8 mouse cellular contexts compared by ENCODE assay signal in the genomic region with DNA sequence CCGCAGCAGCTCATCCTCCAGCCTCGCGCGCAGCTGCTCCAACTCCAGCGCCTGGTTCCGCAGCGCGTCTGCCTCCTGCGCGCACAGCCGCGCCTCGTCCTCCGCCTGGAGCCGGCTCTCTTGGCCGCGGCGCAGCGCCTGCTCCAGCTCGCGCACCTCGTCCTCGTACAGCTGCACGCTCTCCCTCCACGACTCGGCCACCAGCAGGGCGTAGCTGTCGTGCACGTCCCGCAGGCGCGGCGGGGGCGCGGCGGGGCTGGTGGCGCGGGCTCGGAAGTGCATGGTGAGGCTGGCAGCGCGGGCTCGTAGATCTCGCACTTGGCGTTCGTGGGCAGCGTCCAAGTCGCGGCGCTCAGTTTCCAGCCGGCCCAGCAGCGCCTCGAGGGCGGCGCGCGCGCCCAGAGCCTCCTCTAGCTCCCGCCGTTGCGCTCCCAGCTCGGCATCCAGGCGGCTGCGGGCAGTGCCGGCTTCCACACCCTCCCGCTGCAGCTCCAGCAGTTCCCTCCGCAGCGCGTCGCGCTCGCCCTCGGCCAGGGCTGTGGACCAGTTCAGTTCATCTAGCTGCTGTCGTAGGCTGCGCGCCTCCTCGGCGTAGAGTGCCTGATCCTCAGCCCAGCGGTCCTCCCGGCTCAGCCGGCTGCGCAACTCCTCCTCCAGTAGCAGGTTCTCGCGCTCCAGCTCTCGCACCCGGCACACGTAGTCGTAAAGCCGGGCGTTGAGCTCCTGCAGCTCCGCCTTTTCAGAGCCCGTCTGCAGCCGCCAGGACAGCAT. TPM values are rescaled to one million over a fixed set of nuclear protein-coding genes. Genes with fewer than 3 reads are reported as not detected.
DNase-seq lines count a peak whose midpoint lies in the region; ATAC-seq and TF ChIP-seq lines count a peak whose summit lies in the region.

No protein-coding gene starts in this region.

- peak overlapping the region; percentile 78 for H3K9ac ChIP-seq in heart, adult 2 months (ENCODE audit: low read depth, low read length)
- peak overlapping the region; percentile 67 for H3K9ac ChIP-seq in intestine, embryonic 16.5 days (ENCODE audit: low read depth, low read length)
- H3K9ac ChIP-seq in limb, embryonic 11.5 days (ENCODE audit: low read length), result peak overlapping the region; percentile 41; the same call in 1 of the 2 replicates
- H3K9ac ChIP-seq in midbrain, embryonic 12.5 days (replicated peaks), result peak overlapping the region; percentile 63
- peak overlapping the region; percentile 80 for H3K9ac ChIP-seq in stomach, embryonic 16.5 days (ENCODE audit: low read length)

- no peaks in the 10 kb centered on the region; the same call in 1 of the 2 replicates for H3K36me3 ChIP-seq in heart, adult 2 months (ENCODE audit: control insufficient read depth, insufficient read depth, low read length)
- no peaks in the 10 kb centered on the region for H3K36me3 ChIP-seq in intestine, embryonic 16.5 days (ENCODE audit: control insufficient read depth, insufficient read depth, low read length)
- no peaks in the 10 kb centered on the region for H3K36me3 ChIP-seq in limb, embryonic 11.5 days (ENCODE audit: control insufficient read depth, insufficient read depth, low read length)
- H3K36me3 ChIP-seq in midbrain, embryonic 12.5 days, result no peaks in the 10 kb centered on the region
- H3K36me3 ChIP-seq in stomach, embryonic 16.5 days (ENCODE audit: control insufficient read depth, insufficient read depth, low read length), result no peaks in the 10 kb centered on the region

- no peak for TF ChIP-seq EP300 in heart, adult 2 months (IDR thresholded peaks at IDR 0.05; ENCODE audit: insufficient read depth, low read depth, low read length)

- no peak; the same call in 1 of the 2 replicates for TF ChIP-seq CTCF in heart, adult 2 months (IDR thresholded peaks at IDR 0.05)
- TF ChIP-seq CTCF in cerebellum, adult 2 months (IDR thresholded peaks at IDR 0.05; ENCODE audit: borderline replicate concordance, insufficient read depth, low read depth, low read length), result no peak

- ATAC-seq in intestine, embryonic 16.5 days, result peak; percentile 85
- peak; percentile 73 for ATAC-seq in limb, embryonic 11.5 days (ENCODE audit: insufficient number of reproducible peaks, low FRiP score, low TSS enrichment, low read depth)
- peak; percentile 79 for ATAC-seq in midbrain, embryonic 12.5 days (ENCODE audit: low FRiP score, low read depth)
- ATAC-seq in stomach, embryonic 16.5 days (ENCODE audit: insufficient read depth, low FRiP score), result peak; percentile 81

- H3K27ac ChIP-seq in heart, adult 2 months, result peak overlapping the region; percentile 77
- no peak overlapping the region for H3K27ac ChIP-seq in cerebellum, adult 2 months (ENCODE audit: insufficient read depth, low read length)
- H3K27ac ChIP-seq in intestine, embryonic 16.5 days (ENCODE audit: low read length), result peak overlapping the region; percentile 57
- no peak overlapping the region for H3K27ac ChIP-seq in limb, embryonic 11.5 days (replicated peaks; ENCODE audit: low read depth, low read length)
- peak overlapping the region; percentile 43; the same call in 1 of the 2 replicates for H3K27ac ChIP-seq in midbrain, embryonic 12.5 days (replicated peaks)
- peak overlapping the region; percentile 86 for H3K27ac ChIP-seq in stomach, embryonic 16.5 days (ENCODE audit: low read length)

- H3K79me2 ChIP-seq in heart, adult 2 months (replicated peaks; ENCODE audit: control insufficient read depth, insufficient read depth, low read length), result no peaks in the 10 kb centered on the region

- H3K27me3 ChIP-seq in heart, adult 2 months (ENCODE audit: control insufficient read depth, insufficient read depth, low read length), result no peaks in the 10 kb centered on the region
- H3K27me3 ChIP-seq in cerebellum, adult 2 months (ENCODE audit: control insufficient read depth, insufficient read depth, low read length), result no peaks in the 10 kb centered on the region
- H3K27me3 ChIP-seq in intestine, embryonic 16.5 days (replicated peaks; ENCODE audit: control insufficient read depth, insufficient read depth, low read length), result peaks cover 11% of the 10 kb centered on the region
- peaks cover 14% of the 10 kb centered on the region for H3K27me3 ChIP-seq in limb, embryonic 11.5 days (ENCODE audit: control insufficient read depth, insufficient read depth, low read length)
- H3K27me3 ChIP-seq in midbrain, embryonic 12.5 days, result peaks cover 44% of the 10 kb centered on the region
- H3K27me3 ChIP-seq in stomach, embryonic 16.5 days (ENCODE audit: control insufficient read depth, insufficient read depth, low read length), result no peaks in the 10 kb centered on the region

- intact Hi-C loops in heart, adult 2 months (cut with DNase I), result loop anchor here (1.0 to 2.0 kb wide), 3 partner anchors 44 to 87 kb away; no protein-coding TSS in a partner anchor

- H3K4me1 ChIP-seq in heart, adult 2 months (ENCODE audit: control insufficient read depth, insufficient read depth, low read length), result peaks cover 3% of the 10 kb centered on the region
- H3K4me1 ChIP-seq in cerebellum, adult 2 months (ENCODE audit: control insufficient read depth, insufficient read depth, low read length), result no peaks in the 10 kb centered on the region
- peaks cover 10% of the 10 kb centered on the region for H3K4me1 ChIP-seq in intestine, embryonic 16.5 days (ENCODE audit: control insufficient read depth, insufficient read depth, low read length)
- peaks cover 9% of the 10 kb centered on the region for H3K4me1 ChIP-seq in limb, embryonic 11.5 days (ENCODE audit: control insufficient read depth, insufficient read depth, low read length)
- H3K4me1 ChIP-seq in midbrain, embryonic 12.5 days, result peaks cover 18% of the 10 kb centered on the region
- peaks cover 8% of the 10 kb centered on the region; the same call in 1 of the 2 replicates for H3K4me1 ChIP-seq in stomach, embryonic 16.5 days (ENCODE audit: control insufficient read depth, insufficient read depth, low read length)

- under 1% methylated on average over 92 of the region's 92 CpGs for WGBS in heart, adult 2 months
- WGBS in cerebellum, adult 2 months, result under 1% methylated on average over 90 of the region's 92 CpGs
- under 1% methylated on average over 92 of the region's 92 CpGs for WGBS in intestine, embryonic 16.5 days
- WGBS in limb, embryonic 11.5 days, result under 1% methylated on average over 79 of the region's 92 CpGs
- under 1% methylated on average over 92 of the region's 92 CpGs for WGBS in midbrain, embryonic 12.5 days
- under 1% methylated on average over 92 of the region's 92 CpGs for WGBS in stomach, embryonic 16.5 days

- no peak for TF ChIP-seq POLR2A in heart, adult 2 months (IDR thresholded peaks at IDR 0.05; ENCODE audit: insufficient read depth, low read depth, low read length)
- TF ChIP-seq POLR2A in cerebellum, adult 2 months (IDR thresholded peaks at IDR 0.05; ENCODE audit: borderline replicate concordance, insufficient read depth, low read length), result no peak

- H3K9me3 ChIP-seq in intestine, embryonic 16.5 days (ENCODE audit: control insufficient read depth, low read length), result no peaks in the 10 kb centered on the region
- no peaks in the 10 kb centered on the region for H3K9me3 ChIP-seq in limb, embryonic 11.5 days (ENCODE audit: control insufficient read depth, low read length)
- H3K9me3 ChIP-seq in midbrain, embryonic 12.5 days, result no peaks in the 10 kb centered on the region
- no peaks in the 10 kb centered on the region for H3K9me3 ChIP-seq in stomach, embryonic 16.5 days (replicated peaks; ENCODE audit: control insufficient read depth, low read length)

- DNase-seq in heart, adult 2 months, result peak; percentile 69 to 72
- no peak for DNase-seq in heart, adult 18-20 months
- peak in 1 of 2 experiments; percentile 46 for DNase-seq in cerebellum, adult 2 months
- peak; percentile 58 to 62 for DNase-seq in frontal cortex, postnatal 14 days (ENCODE audit: low spot score in 2 of 2)
- DNase-seq in limb, embryonic 11.5 days (ENCODE audit: low spot score), result no peak

- peak overlapping the region; percentile 100 for H3K4me2 ChIP-seq in intestine, embryonic 16.5 days (ENCODE audit: low read depth, low read length)
- peak overlapping the region; percentile 100 for H3K4me2 ChIP-seq in limb, embryonic 11.5 days (ENCODE audit: low read depth, severe bottlenecking)
- H3K4me2 ChIP-seq in midbrain, embryonic 12.5 days (replicated peaks), result peak overlapping the region; percentile 100
- H3K4me2 ChIP-seq in stomach, embryonic 16.5 days (ENCODE audit: low read depth, low read length), result peak overlapping the region; percentile 99

- H3K4me3 ChIP-seq in heart, adult 2 months, result peak overlapping the region; percentile 82
- H3K4me3 ChIP-seq in cerebellum, adult 2 months (replicated peaks; ENCODE audit: insufficient read depth, low read depth, low read length), result peak overlapping the region; percentile 52
- peak overlapping the region; percentile 64 for H3K4me3 ChIP-seq in intestine, embryonic 16.5 days (ENCODE audit: low read length)
- H3K4me3 ChIP-seq in limb, embryonic 11.5 days (ENCODE audit: low read depth, low read length), result peak overlapping the region; percentile 50
- H3K4me3 ChIP-seq in midbrain, embryonic 12.5 days, result peak overlapping the region; percentile 61
- peak overlapping the region; percentile 68 for H3K4me3 ChIP-seq in stomach, embryonic 16.5 days (replicated peaks; ENCODE audit: low read length)

RNA-seq across cellular contexts. Expression of a gene that starts 0.5 kb away (rescaled TPM):
- 1 to 10 TPM; 8.3 TPM for total RNA-seq in heart, adult 2 months (2021)
- polyA plus RNA-seq in heart, adult 2 months (2012; rRNA removed), result 2.6 and 4.3 TPM in 2 replicates
- 10 to 100 TPM in 1 of 2 experiments, 1 to 10 TPM in 1; 9.6 to 10.6 TPM for total RNA-seq in heart, adult 18-20 months (2021)
- 9.2 and 10.4 TPM in 2 replicates for polyA plus RNA-seq in cerebellum, adult 2 months (2012; rRNA removed)
- polyA plus RNA-seq in intestine, embryonic 16.5 days (2015; fragmentation: Nextera tagmentation; extraction: Ambion mirVana), result 4.5 and 6.0 TPM in 2 replicates
- polyA plus RNA-seq in limb, embryonic 11.5 days (2014; fragmentation: Nextera tagmentation; extraction: Ambion mirVana), result 0.79 and 0.88 TPM in 2 replicates
- polyA plus RNA-seq in midbrain, embryonic 12.5 days (2016; fragmentation: Nextera tagmentation; extraction: Ambion mirVana), result 1.9 and 2.4 TPM in 2 replicates
- polyA plus RNA-seq in stomach, embryonic 16.5 days (2015; fragmentation: Nextera tagmentation; extraction: Ambion mirVana), result 8.1 and 9.5 TPM in 2 replicates

Comparison
In these comparisons a context has a peak if more than half of its experiments do, and no peak if none do; other contexts are left out.
1. DNase-seq: peak in heart, adult 2 months (2 of 2) and frontal cortex, postnatal 14 days (2 of 2); none in heart, adult 18-20 months (0 of 2) and limb, embryonic 11.5 days (single experiment).
2. H3K27ac ChIP-seq: peak in heart, adult 2 months (single experiment), intestine, embryonic 16.5 days (single experiment), midbrain, embryonic 12.5 days (single experiment) and stomach, embryonic 16.5 days (single experiment); none in cerebellum, adult 2 months (single experiment) and limb, embryonic 11.5 days (single experiment).
3. Peak in every context shown above with its lines, with median percentiles within 50 percentile points of each other: H3K4me3 ChIP-seq, H3K9ac ChIP-seq, ATAC-seq and H3K4me2 ChIP-seq.